Mouse (Mus musculus): Measurements from ENCODE around the gene Psmb3. TPM values are rescaled to one million over a fixed set of nuclear protein-coding genes. Genes with fewer than 3 reads are reported as not detected.
"Not testable (repeated sequence)": the region's sequence is repeated elsewhere in the genome, so short reads cannot be mapped to it uniquely, and the experiment has no call there.

The Psmb3 gene
- polyA plus RNA-seq, 1 experiment from 2014 or later, result 561 TPM

DNA sequence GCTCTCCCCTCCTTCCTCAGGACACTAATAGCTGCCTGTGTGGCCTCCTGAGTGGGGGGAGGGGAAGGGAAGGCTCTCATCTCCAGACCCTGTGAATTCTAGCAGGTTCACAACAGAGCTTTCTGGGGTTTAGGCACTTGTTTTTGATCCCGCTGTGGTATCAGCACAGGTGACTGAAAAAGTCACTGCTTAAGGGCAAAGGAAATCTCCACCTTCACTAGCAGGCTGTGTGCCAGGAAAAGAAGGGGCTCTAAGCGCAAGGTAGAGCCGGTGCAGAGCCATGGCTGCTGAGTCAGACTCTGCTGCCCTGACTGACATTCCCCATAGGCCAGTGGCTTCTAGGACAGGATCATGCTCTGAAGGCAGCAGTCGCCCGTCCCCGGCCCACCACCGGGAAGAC lies 25.5 kb downstream of the Psmb3 start:
- no peak overlapping the region for H3K9ac ChIP-seq (ENCODE audit: low read depth, low read length)
- peaks cover 8% of the 10 kb centered on the region; the same call in 1 of the 2 replicates for H3K4me1 ChIP-seq (replicated peaks; ENCODE audit: control insufficient read depth, insufficient read depth, low read length)
- ATAC-seq (replicated peaks; ENCODE audit: low FRiP score) (no peak), DNase-seq (ENCODE audit: low spot score) (no peak)
- H3K36me3 ChIP-seq (ENCODE audit: control insufficient read depth, insufficient read depth, low read length), result peaks cover 30% of the 10 kb centered on the region
- no peak overlapping the region for H3K4me3 ChIP-seq (ENCODE audit: low read depth, low read length)
- H3K9me3 ChIP-seq (ENCODE audit: control insufficient read depth, low read length), result no peaks in the 10 kb centered on the region
- WGBS, result 68% methylated on average over 7 of the region's 7 CpGs
- H3K4me2 ChIP-seq, result no peak overlapping the region
- H3K27ac ChIP-seq (ENCODE audit: low read depth, low read length), result 0 out of 2 replicates have a peak overlapping the region, but pooled peaks have one; percentile 46
- H3K27me3 ChIP-seq (replicated peaks; ENCODE audit: control insufficient read depth, insufficient read depth, low read length), result no peaks in the 10 kb centered on the region

DNA sequence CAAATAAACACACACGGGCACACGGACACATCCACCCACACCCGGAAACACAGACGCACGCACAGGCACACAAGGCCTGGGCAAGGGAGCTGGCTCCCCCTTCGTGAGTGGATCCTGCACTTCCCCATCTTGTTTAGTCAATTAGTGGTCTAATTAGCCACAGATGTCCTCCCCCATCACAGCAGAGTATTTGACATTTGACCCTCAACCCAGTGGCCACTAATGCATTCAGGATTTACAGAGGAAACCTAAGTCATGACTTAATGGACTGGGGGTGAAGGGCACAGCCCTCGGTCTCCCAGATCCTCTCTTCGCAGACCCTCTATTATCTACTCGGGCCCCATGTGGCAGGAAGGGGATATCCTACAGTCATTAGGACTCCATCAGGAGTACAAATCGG lies 30.5 kb downstream of the Psmb3 start:
- Histone ChIP-seq H3K9me3 (ENCODE audit: control insufficient read depth, low read length) (no peaks in the 10 kb centered on the region), H3K27me3 (replicated peaks; ENCODE audit: control insufficient read depth, insufficient read depth, low read length) (no peaks in the 10 kb centered on the region), H3K4me1 (replicated peaks; ENCODE audit: control insufficient read depth, insufficient read depth, low read length) (peaks cover 8% of the 10 kb centered on the region; the same call in 1 of the 2 replicates), H3K9ac (ENCODE audit: low read depth, low read length) (no peak overlapping the region), H3K4me2 (no peak overlapping the region), H3K27ac (ENCODE audit: low read depth, low read length) (0 out of 2 replicates have a peak overlapping the region, but pooled peaks have one; percentile 1), H3K4me3 (ENCODE audit: low read depth, low read length) (no peak overlapping the region), H3K36me3 (ENCODE audit: control insufficient read depth, insufficient read depth, low read length) (peaks cover 8% of the 10 kb centered on the region; the same call in 1 of the 2 replicates)
- ATAC-seq (replicated peaks; ENCODE audit: low FRiP score) (no peak), DNase-seq (ENCODE audit: low spot score) (no peak)
- WGBS, result 43% methylated on average over 10 of the region's 10 CpGs

DNA sequence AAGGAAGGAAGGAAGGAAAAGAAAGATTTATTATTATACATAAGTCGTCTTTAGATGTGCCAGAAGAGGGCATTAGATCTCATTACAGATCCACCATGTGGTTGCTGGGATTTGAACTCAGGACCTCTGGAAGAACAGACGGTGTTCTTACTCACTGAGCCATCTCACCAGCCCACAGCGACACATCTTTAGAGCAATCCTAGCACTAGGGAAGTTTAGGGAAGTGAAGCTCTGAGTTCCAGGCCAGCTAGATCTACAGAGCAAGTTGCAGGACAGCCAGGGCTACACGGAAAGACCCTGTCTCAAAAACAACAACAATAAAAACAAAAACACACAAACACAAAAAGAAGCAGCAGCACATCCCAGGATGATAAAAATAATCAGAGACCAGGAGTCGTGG lies 31.6 kb downstream of the Psmb3 start:
- ATAC-seq (replicated peaks; ENCODE audit: low FRiP score); H3K4me2 ChIP-seq; DNase-seq (ENCODE audit: low spot score); H3K4me1 ChIP-seq (replicated peaks; ENCODE audit: control insufficient read depth, insufficient read depth, low read length); H3K36me3 ChIP-seq (ENCODE audit: control insufficient read depth, insufficient read depth, low read length); H3K4me3 ChIP-seq (ENCODE audit: low read depth, low read length); H3K27ac ChIP-seq (ENCODE audit: low read depth, low read length); H3K27me3 ChIP-seq (replicated peaks; ENCODE audit: control insufficient read depth, insufficient read depth, low read length); H3K9ac ChIP-seq (ENCODE audit: low read depth, low read length); H3K9me3 ChIP-seq (ENCODE audit: control insufficient read depth, low read length): not testable (repeated sequence)
- WGBS, result 74% methylated on average over 5 of the region's 5 CpGs

DNA sequence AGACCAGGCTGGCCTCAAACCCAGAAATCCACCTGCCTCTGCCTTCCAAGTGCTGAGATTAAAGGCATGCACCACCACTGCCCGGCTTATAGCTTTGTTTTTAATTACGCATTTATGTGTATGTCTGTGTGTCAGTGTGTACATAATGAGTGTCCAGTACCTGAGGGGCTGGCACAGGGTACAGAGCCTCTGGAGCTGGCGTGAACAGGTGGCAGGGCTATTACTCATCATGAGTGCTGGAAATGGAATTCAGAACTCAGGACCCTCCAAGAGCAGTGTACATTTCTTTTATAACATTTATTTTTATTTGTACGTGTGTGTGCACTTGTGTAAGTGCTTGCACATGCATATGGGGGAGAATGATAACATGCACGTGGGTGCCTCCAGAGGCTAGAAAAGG lies 33.4 kb downstream of the Psmb3 start:
- Histone ChIP-seq H3K9ac (ENCODE audit: low read depth, low read length) (no peak overlapping the region), H3K36me3 (ENCODE audit: control insufficient read depth, insufficient read depth, low read length) (peaks cover 2% of the 10 kb centered on the region; the same call in 1 of the 2 replicates), H3K27ac (ENCODE audit: low read depth, low read length) (no peak overlapping the region), H3K4me3 (ENCODE audit: low read depth, low read length) (no peak overlapping the region), H3K27me3 (replicated peaks; ENCODE audit: control insufficient read depth, insufficient read depth, low read length) (no peaks in the 10 kb centered on the region), H3K4me2 (no peak overlapping the region), H3K4me1 (replicated peaks; ENCODE audit: control insufficient read depth, insufficient read depth, low read length) (0 out of 2 replicates have a peak, but pooled peaks cover 2% of the 10 kb centered on the region), H3K9me3 (ENCODE audit: control insufficient read depth, low read length) (no peaks in the 10 kb centered on the region)
- 79% methylated on average over 5 of the region's 5 CpGs for WGBS
- no peak for DNase-seq (ENCODE audit: low spot score)
- no peak for ATAC-seq (replicated peaks; ENCODE audit: low FRiP score)

DNA sequence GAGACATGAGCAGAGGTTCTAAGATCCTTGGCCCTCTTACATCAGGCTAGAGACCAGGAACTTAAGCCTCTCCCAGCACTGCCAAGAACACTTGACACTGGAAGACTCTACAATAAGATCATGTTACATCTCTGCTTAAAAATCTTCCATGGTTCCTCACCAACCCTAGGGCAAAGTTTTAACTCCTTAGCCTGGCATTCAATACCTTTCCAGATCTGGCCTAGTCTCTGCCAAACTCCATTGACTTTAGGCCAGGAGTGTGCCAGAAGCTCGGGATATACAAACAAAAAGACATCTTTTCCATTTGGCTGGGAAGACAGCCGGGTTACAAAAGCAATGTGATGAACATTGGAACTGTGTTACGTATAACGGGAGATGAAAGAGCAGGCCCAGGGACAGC lies 34.4 kb downstream of the Psmb3 start:
- no peak overlapping the region for H3K4me3 ChIP-seq (ENCODE audit: low read depth, low read length)
- H3K36me3 ChIP-seq (ENCODE audit: control insufficient read depth, insufficient read depth, low read length), result no peaks in the 10 kb centered on the region
- DNase-seq (ENCODE audit: low spot score) (no peak), ATAC-seq (replicated peaks; ENCODE audit: low FRiP score) (no peak)
- H3K9ac ChIP-seq (ENCODE audit: low read depth, low read length), result no peak overlapping the region
- 80% methylated on average over 4 of the region's 4 CpGs for WGBS
- H3K27me3 ChIP-seq (replicated peaks; ENCODE audit: control insufficient read depth, insufficient read depth, low read length), result no peaks in the 10 kb centered on the region
- H3K27ac ChIP-seq (ENCODE audit: low read depth, low read length), result no peak overlapping the region
- H3K4me2 ChIP-seq, result no peak overlapping the region
- peaks cover 7% of the 10 kb centered on the region; the same call in 1 of the 2 replicates for H3K4me1 ChIP-seq (replicated peaks; ENCODE audit: control insufficient read depth, insufficient read depth, low read length)
- H3K9me3 ChIP-seq (ENCODE audit: control insufficient read depth, low read length), result no peaks in the 10 kb centered on the region

DNA sequence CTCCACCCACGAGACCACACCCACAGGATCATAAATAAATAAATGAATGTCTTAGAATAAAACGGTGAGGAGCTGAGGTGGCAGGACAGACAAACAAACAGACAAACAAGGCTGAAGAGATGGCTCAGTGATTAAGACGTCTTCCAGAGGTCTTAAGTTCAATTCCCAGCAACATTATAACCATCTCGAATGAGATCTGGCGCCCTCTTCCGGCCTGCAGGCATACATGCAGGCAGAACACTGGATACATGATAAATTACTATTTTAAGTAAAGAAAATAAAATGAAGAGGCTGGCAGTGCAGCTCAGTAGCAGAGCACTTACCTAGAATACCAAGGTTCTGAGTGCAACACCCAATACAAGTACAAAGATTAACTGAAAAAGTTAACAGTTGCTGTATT lies 35.5 kb downstream of the Psmb3 start:
- Histone ChIP-seq H3K9ac (ENCODE audit: low read depth, low read length) (no peak overlapping the region), H3K9me3 (ENCODE audit: control insufficient read depth, low read length) (no peaks in the 10 kb centered on the region), H3K4me1 (replicated peaks; ENCODE audit: control insufficient read depth, insufficient read depth, low read length) (peaks cover 13% of the 10 kb centered on the region), H3K4me2 (no peak overlapping the region), H3K27ac (ENCODE audit: low read depth, low read length) (no peak overlapping the region), H3K36me3 (ENCODE audit: control insufficient read depth, insufficient read depth, low read length) (no peaks in the 10 kb centered on the region), H3K27me3 (replicated peaks; ENCODE audit: control insufficient read depth, insufficient read depth, low read length) (no peaks in the 10 kb centered on the region), H3K4me3 (ENCODE audit: low read depth, low read length) (no peak overlapping the region)
- ATAC-seq (replicated peaks; ENCODE audit: low FRiP score) (no peak), DNase-seq (ENCODE audit: low spot score) (no peak)
- WGBS, result 63% methylated on average over 6 of the region's 6 CpGs

DNA sequence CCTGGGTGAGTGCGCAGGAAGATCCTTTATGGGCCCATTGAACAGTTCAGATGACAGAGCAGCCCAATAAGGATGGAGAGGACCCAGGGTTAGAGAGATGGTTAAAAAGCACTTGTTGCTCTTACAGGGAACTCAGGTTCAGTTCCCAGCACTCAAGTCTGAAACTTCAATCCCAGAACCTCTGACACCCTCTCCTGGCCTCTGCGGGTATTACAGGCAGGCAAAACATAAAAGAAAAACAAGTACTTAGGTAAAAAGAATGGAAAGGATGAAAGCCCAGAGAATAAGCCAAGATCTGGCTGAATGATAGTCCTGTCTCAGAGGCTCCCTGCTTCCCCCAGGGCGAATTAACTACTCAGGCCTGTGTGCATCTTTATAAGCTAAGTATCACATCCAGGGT lies 36.0 kb downstream of the Psmb3 start:
- ATAC-seq (replicated peaks; ENCODE audit: low FRiP score), result no peak
- WGBS, result 84% methylated on average over 3 of the region's 3 CpGs
- DNase-seq (ENCODE audit: low spot score), result no peak

DNA sequence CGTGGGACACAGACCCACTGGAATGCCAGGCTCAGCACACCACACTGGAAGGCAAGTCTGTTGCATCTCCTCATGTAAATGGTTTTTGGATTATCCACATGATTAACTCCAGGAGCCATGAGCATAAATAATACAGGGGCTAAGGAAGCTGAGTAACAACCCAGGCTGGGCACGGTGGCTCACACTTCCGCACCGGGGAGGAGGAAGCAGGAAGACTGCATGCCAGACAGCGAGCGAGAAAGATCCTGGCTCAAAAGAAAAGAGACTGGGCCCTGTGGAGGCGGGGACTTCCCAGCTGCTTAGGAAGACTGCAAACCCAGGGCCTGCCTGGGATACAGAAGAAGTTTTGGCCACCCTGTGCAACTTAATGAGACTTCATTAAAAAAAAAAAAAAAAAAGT lies 37.0 kb downstream of the Psmb3 start:
- Histone ChIP-seq H3K9me3 (ENCODE audit: control insufficient read depth, low read length) (no peaks in the 10 kb centered on the region), H3K4me2 (peak overlapping the region; percentile 13; the same call in 1 of the 2 replicates), H3K27ac (ENCODE audit: low read depth, low read length) (no peak overlapping the region), H3K4me1 (replicated peaks; ENCODE audit: control insufficient read depth, insufficient read depth, low read length) (peaks cover 13% of the 10 kb centered on the region), H3K36me3 (ENCODE audit: control insufficient read depth, insufficient read depth, low read length) (no peaks in the 10 kb centered on the region), H3K27me3 (replicated peaks; ENCODE audit: control insufficient read depth, insufficient read depth, low read length) (no peaks in the 10 kb centered on the region), H3K9ac (ENCODE audit: low read depth, low read length) (no peak overlapping the region), H3K4me3 (ENCODE audit: low read depth, low read length) (no peak overlapping the region)
- DNase-seq (ENCODE audit: low spot score) (no peak), ATAC-seq (replicated peaks; ENCODE audit: low FRiP score) (no peak)
- WGBS, result 58% methylated on average over 7 of the region's 7 CpGs

More for the DNA sequence above, 36.0 kb downstream of the Psmb3 start:
- H3K27me3 ChIP-seq (replicated peaks; ENCODE audit: control insufficient read depth, insufficient read depth, low read length), result no peaks in the 10 kb centered on the region
- no peak overlapping the region for H3K9ac ChIP-seq (ENCODE audit: low read depth, low read length)
- no peak overlapping the region for H3K27ac ChIP-seq (ENCODE audit: low read depth, low read length)
- H3K4me2 ChIP-seq, result no peak overlapping the region
- no peak overlapping the region for H3K4me3 ChIP-seq (ENCODE audit: low read depth, low read length)
- peaks cover 13% of the 10 kb centered on the region for H3K4me1 ChIP-seq (replicated peaks; ENCODE audit: control insufficient read depth, insufficient read depth, low read length)
- no peaks in the 10 kb centered on the region for H3K36me3 ChIP-seq (ENCODE audit: control insufficient read depth, insufficient read depth, low read length)
- no peaks in the 10 kb centered on the region for H3K9me3 ChIP-seq (ENCODE audit: control insufficient read depth, low read length)

DNA sequence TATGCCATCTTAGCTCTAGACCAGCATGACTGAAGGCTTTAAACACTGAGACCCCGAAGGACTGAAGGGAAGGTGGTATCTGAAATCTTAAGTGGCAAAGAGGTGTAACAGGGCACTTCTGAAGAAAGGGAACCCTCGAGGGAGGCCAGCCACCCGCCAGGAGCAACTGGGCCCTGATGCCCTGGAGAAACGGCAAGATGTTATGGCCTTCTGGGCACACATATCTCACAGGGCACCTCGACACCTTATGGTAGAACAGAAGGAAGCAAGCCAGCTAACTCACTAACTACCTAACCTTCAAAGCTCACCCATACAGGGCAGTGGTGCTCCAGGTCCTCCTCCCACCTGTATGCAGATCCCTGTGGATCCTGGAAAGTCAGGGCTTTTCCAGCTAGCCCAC lies 39.0 kb downstream of the Psmb3 start:
- H3K4me3 ChIP-seq (ENCODE audit: low read depth, low read length), result no peak overlapping the region
- H3K27ac ChIP-seq (ENCODE audit: low read depth, low read length), result no peak overlapping the region
- H3K4me2 ChIP-seq, result no peak overlapping the region
- no peak for ATAC-seq (replicated peaks; ENCODE audit: low FRiP score)
- no peaks in the 10 kb centered on the region for H3K9me3 ChIP-seq (ENCODE audit: control insufficient read depth, low read length)
- H3K27me3 ChIP-seq (replicated peaks; ENCODE audit: control insufficient read depth, insufficient read depth, low read length), result no peaks in the 10 kb centered on the region
- peaks cover 13% of the 10 kb centered on the region for H3K4me1 ChIP-seq (replicated peaks; ENCODE audit: control insufficient read depth, insufficient read depth, low read length)
- H3K36me3 ChIP-seq (ENCODE audit: control insufficient read depth, insufficient read depth, low read length), result peaks cover 3% of the 10 kb centered on the region
- WGBS, result 86% methylated on average over 5 of the region's 5 CpGs
- no peak for DNase-seq (ENCODE audit: low spot score)
- no peak overlapping the region for H3K9ac ChIP-seq (ENCODE audit: low read depth, low read length)
